Mouse (Mus musculus) cortical plate, adult 2 months (tissue): Measurements from ENCODE around the gene Ubxn10.

Experiments
- CTCF ChIP-seq: fragments of 200-500 bp; IDR thresholded peaks from 2 replicates; pipeline ENCODE4 v1.5.1; 2011; ENCODE audit warnings: mild to moderate bottlenecking, control low read depth, low read length; ENCODE audit not compliant: insufficient read depth; ENCODE audit errors: extremely low read depth
- POLR2A ChIP-seq: fragments of 200-500 bp; IDR thresholded peaks from 2 replicates; pipeline ENCODE4 v1.6.1; 2011; ENCODE audit warnings: mild to moderate bottlenecking, low read length, control low read depth; ENCODE audit not compliant: insufficient read depth; ENCODE audit errors: extremely low read depth

GRCm38 (mm10) chr4:138709246-138709645, 27.7 kb downstream of the Ubxn10 start:
- TF ChIP-seq CTCF (no peak), POLR2A (no peak)
